Mouse (Mus musculus) MEL (cell line): Measurements from ENCODE around the gene Otogl. TPM values are rescaled to one million over a fixed set of nuclear protein-coding genes. Genes with fewer than 3 reads are reported as not detected.

Experiments
- DNase-seq: peaks from one replicate; pipeline ENCODE4 v3.0.0; 2011; ENCODE audit warnings: low read depth, low spot score
- H3K27ac ChIP-seq: 2 replicates; pipeline ENCODE4 v1.5.1; 2012; ENCODE audit warnings: low read depth, mild to moderate bottlenecking, control low read depth, low read length, moderate library complexity; ENCODE audit not compliant: control insufficient read depth
- H3K27me3 ChIP-seq, 2 experiments: fragments of 150-350 bp in 1 of 2; sonication (generic) in 1 of 2; 2 replicates each; pipeline ENCODE4 v1.6.1; 2012; ENCODE audit warnings: low read length in 2 of 2, mild to moderate bottlenecking in 2 of 2, improper control_type of control experiment in 1 of 2, moderate library complexity in 1 of 2; ENCODE audit not compliant: insufficient read depth in 2 of 2, control insufficient read depth in 1 of 2
- H3K36me3 ChIP-seq, 2 experiments: 2 replicates each; pipeline ENCODE4 v1.6.1; 2012 to 2014; ENCODE audit warnings: low read length in 2 of 2, improper control_type of control experiment in 1 of 2, inconsistent platforms in 1 of 2, mild to moderate bottlenecking in 1 of 2; ENCODE audit not compliant: insufficient read depth in 2 of 2, control insufficient read depth in 1 of 2
- H3K4me1 ChIP-seq, 2 experiments: fragments of 150-350 bp in 1 of 2; sonication (generic) in 1 of 2; 2 replicates each; pipeline ENCODE4 v1.6.1; 2012; ENCODE audit warnings: low read length in 2 of 2, improper control_type of control experiment in 1 of 2, mild to moderate bottlenecking in 1 of 2; ENCODE audit not compliant: insufficient read depth in 2 of 2, control insufficient read depth in 1 of 2
- H3K4me3 ChIP-seq, 2 experiments: fragments of 150-350 bp in 1 of 2; sonication (generic) in 1 of 2; 2 replicates each; pipeline ENCODE4 v1.5.1; 2012; ENCODE audit warnings: low read depth in 2 of 2, low read length in 2 of 2, mild to moderate bottlenecking in 2 of 2, moderate library complexity in 2 of 2, control low read depth in 1 of 2, improper control_type of control experiment in 1 of 2; ENCODE audit not compliant: control insufficient read depth in 1 of 2, insufficient read depth in 1 of 2
- H3K79me2 ChIP-seq: 2 replicates; pipeline ENCODE4 v1.6.1; 2012; ENCODE audit warnings: mild to moderate bottlenecking, low read length, moderate library complexity; ENCODE audit not compliant: control insufficient read depth, poor library complexity, insufficient read depth
- H3K9ac ChIP-seq: 2 replicates; pipeline ENCODE4 v1.6.1; 2012; ENCODE audit warnings: low read depth, mild to moderate bottlenecking, control low read depth, low read length, moderate library complexity; ENCODE audit not compliant: control insufficient read depth, poor library complexity, severe bottlenecking
- H3K9me3 ChIP-seq: fragments of 150-350 bp; sonication (generic); replicated peaks from 2 replicates; pipeline ENCODE4 v1.6.1; 2012; ENCODE audit warnings: mild to moderate bottlenecking, low read length, improper control_type of control experiment, moderate library complexity; ENCODE audit not compliant: insufficient read depth
- BHLHE40 ChIP-seq: IDR thresholded peaks from 2 replicates; pipeline ENCODE4 v1.6.1; 2012; ENCODE audit warnings: low read depth, mild to moderate bottlenecking, inconsistent platforms, low read length, improper control_type of control experiment, borderline replicate concordance
- CTCF ChIP-seq, 3 experiments: IDR thresholded peaks in 2 of 3; conservative IDR thresholded peaks in 1 of 3; 2 replicates each; pipeline ENCODE4 v1.5.1; 2011 to 2012; ENCODE audit warnings: low read length in 3 of 3, low read depth in 2 of 3, mild to moderate bottlenecking in 2 of 3, improper control_type of control experiment in 1 of 3, inconsistent platforms in 1 of 3, mixed read lengths in 1 of 3, moderate library complexity in 1 of 3; ENCODE audit not compliant: control insufficient read depth in 1 of 3, insufficient read depth in 1 of 3, poor library complexity in 1 of 3, severe bottlenecking in 1 of 3
- E2F4 ChIP-seq: IDR thresholded peaks from 2 replicates; pipeline ENCODE4 v1.6.1; 2011; ENCODE audit warnings: low read depth, low read length, improper control_type of control experiment, borderline replicate concordance
- ELF1 ChIP-seq: IDR thresholded peaks from 2 replicates; pipeline ENCODE4 v1.6.1; 2014; ENCODE audit warnings: low read depth, mild to moderate bottlenecking, inconsistent platforms, low read length, improper control_type of control experiment, moderate library complexity
- ETS1 ChIP-seq: IDR thresholded peaks from 2 replicates; pipeline ENCODE4 v1.6.1; 2012; ENCODE audit warnings: low read depth, mild to moderate bottlenecking, inconsistent platforms, low read length, improper control_type of control experiment, moderate library complexity
- GABPA ChIP-seq: IDR thresholded peaks from 2 replicates; pipeline ENCODE4 v1.6.1; 2012; ENCODE audit warnings: low read depth, mild to moderate bottlenecking, inconsistent platforms, low read length, improper control_type of control experiment, moderate library complexity
- JUND ChIP-seq: IDR thresholded peaks from 2 replicates; pipeline ENCODE4 v1.6.1; 2011; ENCODE audit warnings: low read depth, mild to moderate bottlenecking, improper control_type of control experiment, low read length
- MAX ChIP-seq: IDR thresholded peaks from 2 replicates; pipeline ENCODE4 v1.6.1; 2011; ENCODE audit warnings: low read length, improper control_type of control experiment
- MEF2A ChIP-seq: IDR thresholded peaks from 2 replicates; pipeline ENCODE4 v1.6.1; 2014; ENCODE audit warnings: low read depth, mild to moderate bottlenecking, inconsistent platforms, low read length, improper control_type of control experiment; ENCODE audit not compliant: poor library complexity, insufficient replicate concordance, severe bottlenecking; ENCODE audit errors: extremely low read depth
- MYC ChIP-seq: IDR thresholded peaks from 2 replicates; pipeline ENCODE4 v1.6.1; 2011; ENCODE audit warnings: low read depth, mild to moderate bottlenecking, low read length, improper control_type of control experiment, moderate library complexity
- NELFE ChIP-seq: IDR thresholded peaks from 2 replicates; pipeline ENCODE4 v1.6.1; 2011; ENCODE audit warnings: low read depth, low read length, improper control_type of control experiment
- NRF1 ChIP-seq: IDR thresholded peaks from 2 replicates; pipeline ENCODE4 v1.6.1; 2014; ENCODE audit warnings: low read depth, mild to moderate bottlenecking, inconsistent platforms, low read length, improper control_type of control experiment, moderate library complexity; ENCODE audit not compliant: poor library complexity, insufficient read depth, severe bottlenecking
- POLR2AphosphoS2 ChIP-seq: IDR thresholded peaks from 2 replicates; pipeline ENCODE4 v1.6.1; 2011; ENCODE audit warnings: low read length, improper control_type of control experiment
- POLR2AphosphoS5 ChIP-seq: IDR thresholded peaks from 2 replicates; pipeline ENCODE4 v1.6.1; 2012; ENCODE audit warnings: low read depth, borderline replicate concordance, mild to moderate bottlenecking, inconsistent platforms, low read length, moderate library complexity, mixed read lengths
- RAD21 ChIP-seq: IDR thresholded peaks from 2 replicates; pipeline ENCODE4 v1.6.1; 2011; ENCODE audit warnings: mild to moderate bottlenecking, low read depth, low read length, improper control_type of control experiment
- RCOR1 ChIP-seq: IDR thresholded peaks from 2 replicates; pipeline ENCODE4 v1.6.1; 2012; ENCODE audit warnings: low read depth, mild to moderate bottlenecking, inconsistent platforms, low read length, improper control_type of control experiment
- SMC3 ChIP-seq: IDR thresholded peaks from 2 replicates; pipeline ENCODE4 v1.6.1; 2011; ENCODE audit warnings: low read depth, low read length, improper control_type of control experiment
- USF1 ChIP-seq: IDR thresholded peaks from 2 replicates; pipeline ENCODE4 v1.6.1; 2014; ENCODE audit warnings: low read depth, mild to moderate bottlenecking, inconsistent platforms, low read length, improper control_type of control experiment, moderate library complexity
- ZC3H11A ChIP-seq: IDR thresholded peaks from 2 replicates; pipeline ENCODE4 v1.6.1; 2012; ENCODE audit warnings: low read depth, mild to moderate bottlenecking, inconsistent platforms, low read length, improper control_type of control experiment
- ZNF384 ChIP-seq: IDR thresholded peaks from 2 replicates; pipeline ENCODE4 v1.6.1; 2012; ENCODE audit warnings: low read depth, mild to moderate bottlenecking, inconsistent platforms, low read length, improper control_type of control experiment
- polyA plus RNA-seq, 2 experiments: library from polyadenylated mRNA; stranded (reverse) in 1 of 2; unstranded in 1 of 2; fragments of >175 nt in 1 of 2; fragments of >200 nt in 1 of 2; gene quantifications; 2 replicates each; pipeline versions ENCODE4 v1.2.1 to v1.2.4; 2012; ENCODE audit warnings: low replicate concordance in 2 of 2, low read depth in 1 of 2; ENCODE audit not compliant: insufficient read length in 2 of 2, insufficient read depth in 1 of 2, missing spikeins in 1 of 2
- total RNA-seq: library from RNA; depleted of rRNA; stranded (reverse); fragments of 300-350 nt; gene quantifications from 2 replicates; pipeline ENCODE4 v1.2.3, GENCODE M21; 2012

Gene Otogl
- total and polyA plus RNA-seq, 3 experiments: not detected

DNA sequence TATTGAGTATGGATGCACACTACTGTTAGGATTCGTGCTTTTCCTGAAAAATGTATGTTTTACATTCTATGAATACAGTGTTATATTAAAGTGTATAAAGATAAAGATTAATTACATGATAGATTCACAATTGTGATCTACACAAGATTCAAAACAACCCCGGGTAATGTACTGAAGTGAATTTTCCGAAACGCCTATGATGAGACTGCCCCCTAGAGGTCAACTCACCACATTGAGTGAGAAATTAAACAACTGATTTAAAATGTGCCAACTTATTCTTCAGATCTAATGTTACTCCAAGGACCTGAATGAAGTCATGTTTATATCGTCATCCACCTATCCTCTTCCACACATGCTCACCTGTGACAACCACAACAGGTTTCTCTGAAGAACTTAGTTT is 164.4 kb downstream of the Otogl start:
- no peak overlapping the region for H3K4me3 ChIP-seq
- no peak overlapping the region for H3K9ac ChIP-seq
- TF ChIP-seq CTCF (IDR thresholded peaks at IDR 0.05 in 2 of 3, conservative IDR thresholded peaks at IDR 0.05 in 1 of 3; ENCODE audit: control insufficient read depth in 1 of 3, insufficient read depth in 1 of 3, low read depth in 2 of 3, low read length in 3 of 3, poor library complexity in 1 of 3, severe bottlenecking in 1 of 3): peak; percentile 12 to 63 (median 46); a peak in 4 of 6 replicates
- peak; percentile 28; the same call in 1 of the 2 replicates for TF ChIP-seq ZC3H11A
- TF ChIP-seq SMC3: peak; percentile 55
- TF ChIP-seq RCOR1: no peak
- peak; percentile 66 for TF ChIP-seq RAD21
- TF ChIP-seq, all 39 proteins: peak for 4
- no peaks in the 10 kb centered on the region for H3K4me1 ChIP-seq
- no peaks in the 10 kb centered on the region; a peak in 1 of 4 replicates for H3K27me3 ChIP-seq
- H3K9me3 ChIP-seq: no peaks in the 10 kb centered on the region
- H3K27ac ChIP-seq: no peak overlapping the region
- H3K36me3 ChIP-seq: no peaks in the 10 kb centered on the region
- DNase-seq: peak; percentile 35
- no peaks in the 10 kb centered on the region for H3K79me2 ChIP-seq

DNA sequence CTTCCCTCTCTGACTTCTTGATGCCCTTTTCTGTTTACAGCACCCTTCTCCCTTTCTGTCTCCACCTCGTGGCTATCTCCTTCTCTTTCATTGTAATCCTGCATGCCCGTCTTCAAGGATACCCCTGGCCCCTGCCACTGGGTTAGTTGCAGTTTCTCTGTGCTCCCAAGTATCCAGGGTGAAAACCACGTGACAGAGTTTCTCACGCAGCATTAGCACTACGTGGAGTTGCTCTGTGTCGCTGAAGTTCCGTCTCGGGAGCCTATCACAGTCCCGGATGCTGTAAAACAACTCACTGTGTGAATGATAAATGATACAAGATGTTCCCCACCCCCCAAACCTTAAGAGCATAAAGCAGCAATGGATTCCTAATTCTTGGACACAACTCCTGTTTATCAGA is 165.2 kb downstream of the Otogl start:
- no peak for DNase-seq
- TF ChIP-seq JUND: no peak
- TF ChIP-seq MEF2A: no peak
- TF ChIP-seq POLR2AphosphoS2: no peak
- no peak for TF ChIP-seq GABPA
- no peak for TF ChIP-seq ELF1
- no peak for TF ChIP-seq E2F4
- no peak for TF ChIP-seq RCOR1
- TF ChIP-seq ETS1: no peak
- no peak for TF ChIP-seq NRF1
- TF ChIP-seq ZC3H11A: no peak
- no peak for TF ChIP-seq MAX
- TF ChIP-seq USF1: no peak
- no peak for TF ChIP-seq POLR2AphosphoS5
- no peak for TF ChIP-seq BHLHE40
- no peak for TF ChIP-seq MYC
- TF ChIP-seq ZNF384: no peak
- TF ChIP-seq NELFE: no peak
- H3K9me3 ChIP-seq: no peaks in the 10 kb centered on the region
- H3K27ac ChIP-seq: no peak overlapping the region
- no peak overlapping the region for H3K9ac ChIP-seq
- H3K79me2 ChIP-seq: no peaks in the 10 kb centered on the region
- no peaks in the 10 kb centered on the region for H3K36me3 ChIP-seq
- no peaks in the 10 kb centered on the region; a peak in 1 of 4 replicates for H3K27me3 ChIP-seq
- H3K4me1 ChIP-seq: no peaks in the 10 kb centered on the region
- no peak overlapping the region for H3K4me3 ChIP-seq
